Mouse (Mus musculus): ENCODE measurements around the gene Nusap1. TPM values are rescaled to one million over a fixed set of nuclear protein-coding genes. Genes with fewer than 3 reads are reported as not detected.

The Nusap1 gene
- polyA plus RNA-seq, 1 experiment from 2014 or later = 65.4 TPM

GRCm38 (mm10) chr2:119669010-119669409 is 50.9 kb downstream of the Nusap1 start:
- H3K27me3 ChIP-seq (ENCODE audit: control insufficient read depth, insufficient read depth, low read length) = no peaks in the 10 kb centered on the region
- H3K9ac ChIP-seq (ENCODE audit: low read length) = no peak overlapping the region
- H3K4me1 ChIP-seq (ENCODE audit: control insufficient read depth, insufficient read depth, low read length) = no peaks in the 10 kb centered on the region; the same call in 1 of the 2 replicates
- no peak overlapping the region for H3K4me3 ChIP-seq (replicated peaks; ENCODE audit: low read length)
- no peaks in the 10 kb centered on the region for H3K36me3 ChIP-seq (ENCODE audit: control insufficient read depth, insufficient read depth, low read length)
- ATAC-seq (ENCODE audit: insufficient read depth, low FRiP score) = no peak
- WGBS = 15% methylated on average over 7 of the region's 7 CpGs
- H3K4me2 ChIP-seq (ENCODE audit: low read depth, low read length) = no peak overlapping the region
- H3K9me3 ChIP-seq (replicated peaks; ENCODE audit: control insufficient read depth, low read length) = no peaks in the 10 kb centered on the region
- H3K27ac ChIP-seq (ENCODE audit: low read length) = no peak overlapping the region

- ATAC-seq (ENCODE audit: insufficient read depth, low FRiP score) = peak; percentile 98
- Histone ChIP-seq H3K27ac (ENCODE audit: low read length) (peak within 1 kb of the TSS; percentile 92), H3K9ac (ENCODE audit: low read length) (peak within 1 kb of the TSS; percentile 98), H3K4me3 (replicated peaks; ENCODE audit: low read length) (peak within 1 kb of the TSS; percentile 100), H3K4me2 (ENCODE audit: low read depth, low read length) (peak within 1 kb of the TSS; percentile 78), H3K27me3 (ENCODE audit: control insufficient read depth, insufficient read depth, low read length) (no peaks in the 10 kb centered on the region), H3K36me3 (ENCODE audit: control insufficient read depth, insufficient read depth, low read length) (no peaks in the 10 kb centered on the region), H3K4me1 (ENCODE audit: control insufficient read depth, insufficient read depth, low read length) (peaks cover 8% of the 10 kb centered on the region), H3K9me3 (replicated peaks; ENCODE audit: control insufficient read depth, low read length) (no peaks in the 10 kb centered on the region)
- WGBS = under 1% methylated on average over 47 of the region's 58 CpGs
These were observed 56.6 kb downstream of the Nusap1 start, which contains the start of gene Rtf1 for GRCm38 (mm10) chr2:119674525-119675214. Rtf1 (plus strand) TSS chr2:119675068.

GRCm38 (mm10) chr2:119675215-119675784 is 57.2 kb downstream of the Nusap1 start:
- peaks cover 8% of the 10 kb centered on the region for H3K4me1 ChIP-seq (ENCODE audit: control insufficient read depth, insufficient read depth, low read length)
- no peaks in the 10 kb centered on the region for H3K27me3 ChIP-seq (ENCODE audit: control insufficient read depth, insufficient read depth, low read length)
- under 1% methylated on average over 34 of the region's 39 CpGs for WGBS
- peak overlapping the region; percentile 78 for H3K4me2 ChIP-seq (ENCODE audit: low read depth, low read length)
- peak overlapping the region; percentile 70 for H3K27ac ChIP-seq (ENCODE audit: low read length)
- ATAC-seq (ENCODE audit: insufficient read depth, low FRiP score) = peak; percentile 88
- no peaks in the 10 kb centered on the region for H3K36me3 ChIP-seq (ENCODE audit: control insufficient read depth, insufficient read depth, low read length)
- peak overlapping the region; percentile 100 for H3K4me3 ChIP-seq (replicated peaks; ENCODE audit: low read length)
- H3K9ac ChIP-seq (ENCODE audit: low read length) = peak overlapping the region; percentile 98
- no peaks in the 10 kb centered on the region for H3K9me3 ChIP-seq (replicated peaks; ENCODE audit: control insufficient read depth, low read length)

- H3K4me3 ChIP-seq (replicated peaks; ENCODE audit: low read length) = peak overlapping the region; percentile 100
- H3K36me3 ChIP-seq (ENCODE audit: control insufficient read depth, insufficient read depth, low read length) = no peaks in the 10 kb centered on the region
- H3K9ac ChIP-seq (ENCODE audit: low read length) = peak overlapping the region; percentile 98
- peaks cover 8% of the 10 kb centered on the region for H3K4me1 ChIP-seq (ENCODE audit: control insufficient read depth, insufficient read depth, low read length)
- H3K27me3 ChIP-seq (ENCODE audit: control insufficient read depth, insufficient read depth, low read length) = no peaks in the 10 kb centered on the region
- H3K27ac ChIP-seq (ENCODE audit: low read length) = no peak overlapping the region
- no peak for ATAC-seq (ENCODE audit: insufficient read depth, low FRiP score)
- H3K4me2 ChIP-seq (ENCODE audit: low read depth, low read length) = peak overlapping the region; percentile 78
- H3K9me3 ChIP-seq (replicated peaks; ENCODE audit: control insufficient read depth, low read length) = no peaks in the 10 kb centered on the region
- 2% methylated on average over 5 of the region's 5 CpGs for WGBS
These were observed 57.7 kb downstream of the Nusap1 start for GRCm38 (mm10) chr2:119675831-119676230.

DNA sequence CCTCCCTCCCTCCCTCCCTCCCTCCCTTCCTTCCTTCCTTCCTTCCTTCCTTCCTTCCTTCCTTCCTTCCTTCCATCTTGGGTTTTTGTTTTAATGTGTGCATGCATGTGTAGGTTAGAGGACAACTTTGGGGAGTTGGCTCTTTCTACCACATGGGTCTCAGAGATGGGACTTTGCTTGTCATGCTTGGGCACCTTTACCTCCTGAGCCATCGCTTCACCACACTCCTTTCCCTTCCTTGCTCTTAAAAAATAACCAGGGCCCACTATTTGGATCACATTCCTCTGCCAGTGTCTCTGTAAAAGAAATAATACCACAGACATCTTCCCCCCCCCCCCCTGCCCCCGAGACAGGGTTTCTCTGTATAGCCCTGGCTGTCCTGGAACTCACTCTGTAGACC is 65.6 kb downstream of the Nusap1 start:
- Histone ChIP-seq H3K27ac (ENCODE audit: low read length) (no peak overlapping the region), H3K27me3 (ENCODE audit: control insufficient read depth, insufficient read depth, low read length) (no peaks in the 10 kb centered on the region), H3K4me1 (ENCODE audit: control insufficient read depth, insufficient read depth, low read length) (no peaks in the 10 kb centered on the region), H3K9me3 (replicated peaks; ENCODE audit: control insufficient read depth, low read length) (no peaks in the 10 kb centered on the region), H3K4me3 (replicated peaks; ENCODE audit: low read length) (no peak overlapping the region), H3K9ac (ENCODE audit: low read length) (no peak overlapping the region), H3K36me3 (ENCODE audit: control insufficient read depth, insufficient read depth, low read length) (no peaks in the 10 kb centered on the region), H3K4me2 (ENCODE audit: low read depth, low read length) (no peak overlapping the region)
- no peak for ATAC-seq (ENCODE audit: insufficient read depth, low FRiP score)
- WGBS = 96% methylated on average over 2 of the region's 2 CpGs

DNA sequence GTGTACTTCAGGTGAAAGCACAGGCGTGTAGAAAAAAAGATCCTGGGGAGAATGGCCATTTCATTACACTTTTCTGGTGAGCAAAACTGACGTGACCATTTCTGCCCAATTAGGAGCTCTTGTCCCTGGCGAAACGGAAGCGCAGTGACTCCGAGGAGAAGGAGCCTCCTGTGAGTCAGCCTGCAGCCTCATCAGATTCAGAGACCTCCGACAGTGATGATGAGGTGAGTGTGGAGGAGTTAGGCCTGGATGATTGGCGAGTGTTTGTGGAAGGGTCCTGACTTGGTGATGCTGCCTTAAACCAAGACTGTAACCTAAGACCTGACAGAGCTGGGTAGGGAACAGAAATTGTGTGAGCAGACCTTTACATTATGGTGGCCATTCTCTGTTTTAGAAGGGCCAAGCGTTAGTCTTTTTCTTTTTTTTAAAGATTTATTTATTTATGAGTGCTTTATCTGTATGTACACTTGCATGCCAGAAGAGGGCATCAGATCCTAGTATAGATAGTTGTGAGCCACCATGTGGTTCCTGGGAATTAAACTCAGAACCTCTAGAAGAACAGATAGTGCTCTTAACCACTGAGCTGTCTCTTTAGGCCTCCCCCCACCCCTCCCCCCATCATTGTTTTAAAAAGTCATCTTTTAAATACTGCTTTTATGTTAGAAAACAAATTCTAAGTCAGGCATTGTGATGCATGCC is 74.1 kb downstream of the Nusap1 start:
- no peaks in the 10 kb centered on the region for H3K4me1 ChIP-seq (ENCODE audit: control insufficient read depth, insufficient read depth, low read length)
- no peak overlapping the region for H3K27ac ChIP-seq (ENCODE audit: low read length)
- no peaks in the 10 kb centered on the region for H3K36me3 ChIP-seq (ENCODE audit: control insufficient read depth, insufficient read depth, low read length)
- no peaks in the 10 kb centered on the region for H3K27me3 ChIP-seq (ENCODE audit: control insufficient read depth, insufficient read depth, low read length)
- H3K9me3 ChIP-seq (replicated peaks; ENCODE audit: control insufficient read depth, low read length) = no peaks in the 10 kb centered on the region
- no peak overlapping the region for H3K4me3 ChIP-seq (replicated peaks; ENCODE audit: low read length)
- no peak overlapping the region for H3K4me2 ChIP-seq (ENCODE audit: low read depth, low read length)
- no peak for ATAC-seq (ENCODE audit: insufficient read depth, low FRiP score)
- WGBS = 82% methylated on average over 9 of the region's 9 CpGs
- H3K9ac ChIP-seq (ENCODE audit: low read length) = no peak overlapping the region

- WGBS = 83% methylated on average over 2 of the region's 2 CpGs
- no peak for ATAC-seq (ENCODE audit: insufficient read depth, low FRiP score)
- H3K27ac ChIP-seq (ENCODE audit: low read length) = no peak overlapping the region
- H3K9me3 ChIP-seq (replicated peaks; ENCODE audit: control insufficient read depth, low read length) = no peaks in the 10 kb centered on the region
- H3K36me3 ChIP-seq (ENCODE audit: control insufficient read depth, insufficient read depth, low read length) = no peaks in the 10 kb centered on the region
- H3K9ac ChIP-seq (ENCODE audit: low read length) = no peak overlapping the region
- no peak overlapping the region for H3K4me3 ChIP-seq (replicated peaks; ENCODE audit: low read length)
- H3K27me3 ChIP-seq (ENCODE audit: control insufficient read depth, insufficient read depth, low read length) = no peaks in the 10 kb centered on the region
- H3K4me1 ChIP-seq (ENCODE audit: control insufficient read depth, insufficient read depth, low read length) = no peaks in the 10 kb centered on the region
- no peak overlapping the region for H3K4me2 ChIP-seq (ENCODE audit: low read depth, low read length)
These were observed 76.7 kb downstream of the Nusap1 start for GRCm38 (mm10) chr2:119694826-119695225.

GRCm38 (mm10) chr2:119696111-119696510 is 78.0 kb downstream of the Nusap1 start:
- 70% methylated on average over 1 of the region's 1 CpGs for WGBS
- no peak overlapping the region for H3K9ac ChIP-seq (ENCODE audit: low read length)
- no peak overlapping the region for H3K4me2 ChIP-seq (ENCODE audit: low read depth, low read length)
- no peaks in the 10 kb centered on the region for H3K36me3 ChIP-seq (ENCODE audit: control insufficient read depth, insufficient read depth, low read length)
- H3K4me3 ChIP-seq (replicated peaks; ENCODE audit: low read length) = no peak overlapping the region
- H3K9me3 ChIP-seq (replicated peaks; ENCODE audit: control insufficient read depth, low read length) = no peaks in the 10 kb centered on the region
- no peaks in the 10 kb centered on the region for H3K4me1 ChIP-seq (ENCODE audit: control insufficient read depth, insufficient read depth, low read length)
- ATAC-seq (ENCODE audit: insufficient read depth, low FRiP score) = no peak
- no peak overlapping the region for H3K27ac ChIP-seq (ENCODE audit: low read length)
- no peaks in the 10 kb centered on the region for H3K27me3 ChIP-seq (ENCODE audit: control insufficient read depth, insufficient read depth, low read length)

- Histone ChIP-seq H3K9me3 (replicated peaks; ENCODE audit: control insufficient read depth, low read length) (no peaks in the 10 kb centered on the region), H3K36me3 (ENCODE audit: control insufficient read depth, insufficient read depth, low read length) (0 out of 2 replicates have a peak, but pooled peaks cover 5% of the 10 kb centered on the region), H3K27me3 (ENCODE audit: control insufficient read depth, insufficient read depth, low read length) (no peaks in the 10 kb centered on the region), H3K9ac (ENCODE audit: low read length) (no peak overlapping the region), H3K4me3 (replicated peaks; ENCODE audit: low read length) (no peak overlapping the region), H3K4me1 (ENCODE audit: control insufficient read depth, insufficient read depth, low read length) (no peaks in the 10 kb centered on the region), H3K4me2 (ENCODE audit: low read depth, low read length) (no peak overlapping the region), H3K27ac (ENCODE audit: low read length) (no peak overlapping the region)
- ATAC-seq (ENCODE audit: insufficient read depth, low FRiP score) = no peak
- WGBS = 84% methylated on average over 2 of the region's 2 CpGs
These were observed 80.4 kb downstream of the Nusap1 start for GRCm38 (mm10) chr2:119698472-119698871.

All from stomach, embryonic 16.5 days (tissue).